Mouse (Mus musculus): ENCODE data around the gene Lmx1b. TPM values are rescaled to one million over a fixed set of nuclear protein-coding genes. Genes with fewer than 3 reads are reported as not detected.

The Lmx1b gene
- polyA plus RNA-seq, 1 experiment from 2014 or later: 8.6 TPM

DNA sequence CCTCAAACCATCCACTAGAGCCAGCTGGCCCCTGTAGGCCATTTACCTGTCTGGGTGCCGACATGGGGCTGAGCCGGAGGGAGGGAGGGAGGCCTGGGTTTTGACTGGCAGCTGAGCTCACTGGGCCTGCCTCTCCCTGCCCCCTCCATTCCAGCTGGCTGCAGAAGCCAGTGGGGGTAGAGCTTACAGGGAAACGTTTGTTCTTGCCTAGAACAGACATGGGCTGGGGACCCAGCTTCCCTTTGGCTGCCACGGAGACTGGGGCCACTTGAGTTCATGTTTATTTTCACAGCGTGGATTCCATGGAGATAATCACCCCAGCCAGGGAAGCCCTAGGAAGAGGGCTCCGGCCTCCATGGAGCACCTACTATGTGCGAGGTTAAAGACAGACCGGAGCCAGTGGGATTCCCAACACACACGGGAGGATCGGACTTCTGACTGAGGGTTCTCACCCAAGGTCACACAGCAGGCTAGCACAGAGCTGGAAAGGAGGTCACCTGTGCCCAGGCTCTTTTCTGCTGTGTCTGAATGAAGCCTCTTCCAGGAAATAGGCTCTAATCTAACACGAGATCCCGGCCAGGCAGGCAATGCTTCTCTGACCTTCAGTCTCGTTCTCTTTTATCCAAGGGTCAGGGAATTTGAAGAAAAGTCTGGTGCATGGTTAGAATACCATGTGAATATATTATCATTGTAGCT, 25.2 kb upstream of the Lmx1b start:
- no peak overlapping the region for H3K4me3 ChIP-seq (replicated peaks)
- H3K9ac ChIP-seq (replicated peaks): peak overlapping the region; percentile 0; the same call in 1 of the 2 replicates
- H3K27ac ChIP-seq: 0 out of 2 replicates have a peak overlapping the region, but pooled peaks have one; percentile 41
- peak; percentile 74; the same call in 1 of the 2 replicates for ATAC-seq (ENCODE audit: insufficient number of reproducible peaks, insufficient read depth, low FRiP score, low TSS enrichment, low read depth)
- peaks cover 5% of the 10 kb centered on the region; the same call in 1 of the 2 replicates for H3K27me3 ChIP-seq
- no peaks in the 10 kb centered on the region for H3K9me3 ChIP-seq
- peaks cover 30% of the 10 kb centered on the region for H3K4me1 ChIP-seq (replicated peaks)
- no peak overlapping the region for H3K4me2 ChIP-seq
- no peaks in the 10 kb centered on the region for H3K36me3 ChIP-seq
- WGBS: 32% methylated on average over 13 of the region's 13 CpGs

DNA sequence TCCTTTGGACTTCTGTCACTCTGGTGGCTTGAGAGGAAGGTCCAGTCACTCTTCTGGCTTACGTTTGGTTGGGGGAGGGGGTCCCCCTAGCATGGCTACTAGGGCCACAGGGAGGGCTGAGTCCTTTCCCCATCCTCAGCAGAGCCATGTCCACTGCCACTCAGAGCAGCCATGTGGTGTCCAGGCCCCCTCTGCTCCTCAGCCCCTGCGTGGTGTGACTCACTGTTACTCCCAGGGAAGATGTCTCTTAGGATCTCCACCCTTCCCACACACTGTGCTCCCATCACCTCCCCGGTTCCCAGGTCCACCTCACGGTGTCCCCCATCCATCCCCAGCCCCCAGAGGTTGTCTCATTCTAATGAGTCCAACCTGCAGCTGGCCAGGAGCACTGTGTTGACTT, 24.4 kb upstream of the Lmx1b start:
- no peak overlapping the region for H3K4me2 ChIP-seq
- H3K4me1 ChIP-seq (replicated peaks): peaks cover 30% of the 10 kb centered on the region
- peaks cover 5% of the 10 kb centered on the region; the same call in 1 of the 2 replicates for H3K27me3 ChIP-seq
- H3K27ac ChIP-seq: 0 out of 2 replicates have a peak overlapping the region, but pooled peaks have one; percentile 41
- WGBS: 69% methylated on average over 4 of the region's 4 CpGs
- no peak for ATAC-seq (ENCODE audit: insufficient number of reproducible peaks, insufficient read depth, low FRiP score, low TSS enrichment, low read depth)
- H3K36me3 ChIP-seq: no peaks in the 10 kb centered on the region
- no peak overlapping the region for H3K9ac ChIP-seq (replicated peaks)
- H3K4me3 ChIP-seq (replicated peaks): no peak overlapping the region
- no peaks in the 10 kb centered on the region for H3K9me3 ChIP-seq

DNA sequence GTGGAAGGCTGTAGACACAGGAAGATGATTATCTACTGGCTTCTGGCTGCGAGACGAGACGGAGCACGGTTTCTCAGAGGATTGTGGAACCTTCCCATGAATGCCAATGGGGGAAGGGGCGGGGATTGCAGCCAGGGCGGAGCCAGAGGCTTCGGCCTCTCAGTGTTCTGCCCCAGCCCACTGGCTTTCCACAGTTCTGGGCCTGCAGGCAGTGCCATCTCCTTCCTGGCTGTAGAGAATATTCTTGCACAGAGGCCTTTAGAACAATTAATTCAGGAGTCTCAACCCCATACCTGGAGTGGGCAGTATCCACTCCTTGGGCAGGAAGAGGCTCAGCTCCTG, 18.9 kb upstream of the Lmx1b start:
- Histone ChIP-seq H3K4me3 (replicated peaks) (peak overlapping the region; percentile 2; the same call in 1 of the 2 replicates), H3K27ac (no peak overlapping the region), H3K36me3 (no peaks in the 10 kb centered on the region), H3K9me3 (no peaks in the 10 kb centered on the region), H3K4me1 (replicated peaks) (peaks cover 12% of the 10 kb centered on the region), H3K27me3 (no peaks in the 10 kb centered on the region), H3K9ac (replicated peaks) (no peak overlapping the region), H3K4me2 (peak overlapping the region; percentile 44)
- WGBS: 0% methylated on average over 7 of the region's 7 CpGs
- ATAC-seq (ENCODE audit: insufficient number of reproducible peaks, insufficient read depth, low FRiP score, low TSS enrichment, low read depth): 0 out of 2 replicates have a peak, but pooled peaks have one; percentile 31

GRCm38 (mm10) chr2:33658602-33659287, 18.4 kb upstream of the Lmx1b start:
- H3K27ac ChIP-seq: no peak overlapping the region
- 46% methylated on average over 12 of the region's 12 CpGs for WGBS

DNA sequence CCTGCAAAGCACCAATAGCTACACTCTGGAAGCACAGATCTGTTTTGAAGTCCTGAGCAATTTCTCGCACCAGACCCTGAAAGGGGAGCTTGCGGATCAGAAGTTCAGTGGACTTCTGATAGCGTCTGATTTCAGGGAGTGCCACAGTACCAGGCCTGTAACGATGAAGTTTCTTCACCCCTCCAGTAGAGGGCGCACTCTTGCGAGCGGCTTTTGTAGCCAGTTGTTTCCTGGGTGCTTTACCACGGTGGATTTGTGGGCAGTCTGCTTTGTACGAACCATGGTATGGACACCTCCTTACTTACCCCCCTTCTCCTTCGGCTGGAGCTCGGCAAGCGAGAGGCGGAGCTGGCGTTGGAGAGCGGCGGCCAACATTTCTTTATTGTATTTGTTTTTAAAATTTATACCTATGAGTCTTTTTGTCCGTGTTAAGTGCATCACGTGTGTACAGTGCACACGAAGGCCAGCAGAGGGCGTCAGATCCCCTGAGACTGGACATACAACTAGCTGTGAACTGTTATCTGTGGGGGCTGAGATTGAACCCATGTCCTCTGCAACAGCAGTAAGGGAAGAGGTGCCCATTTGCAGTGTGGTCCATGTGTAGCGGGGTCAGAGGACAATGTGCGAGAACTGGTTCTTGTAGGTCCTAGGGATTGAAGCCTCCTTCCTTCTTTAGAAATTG, 12.3 kb upstream of the Lmx1b start:
- Histone ChIP-seq H3K27ac (no peak overlapping the region), H3K36me3 (no peaks in the 10 kb centered on the region), H3K27me3 (no peaks in the 10 kb centered on the region), H3K9me3 (no peaks in the 10 kb centered on the region), H3K4me3 (replicated peaks) (no peak overlapping the region), H3K9ac (replicated peaks) (no peak overlapping the region), H3K4me2 (no peak overlapping the region), H3K4me1 (replicated peaks) (peaks cover 30% of the 10 kb centered on the region)
- 80% methylated on average over 22 of the region's 22 CpGs for WGBS
- no peak for ATAC-seq (ENCODE audit: insufficient number of reproducible peaks, insufficient read depth, low FRiP score, low TSS enrichment, low read depth)

More at GRCm38 (mm10) chr2:33658602-33659287, 18.4 kb upstream of the Lmx1b start:
- Histone ChIP-seq H3K4me3 (replicated peaks) (peak overlapping the region; percentile 2; the same call in 1 of the 2 replicates), H3K36me3 (no peaks in the 10 kb centered on the region), H3K27me3 (no peaks in the 10 kb centered on the region), H3K4me1 (replicated peaks) (peaks cover 12% of the 10 kb centered on the region), H3K9ac (replicated peaks) (no peak overlapping the region), H3K9me3 (no peaks in the 10 kb centered on the region), H3K4me2 (peak overlapping the region; percentile 44)
- ATAC-seq (ENCODE audit: insufficient number of reproducible peaks, insufficient read depth, low FRiP score, low TSS enrichment, low read depth): no peak

DNA sequence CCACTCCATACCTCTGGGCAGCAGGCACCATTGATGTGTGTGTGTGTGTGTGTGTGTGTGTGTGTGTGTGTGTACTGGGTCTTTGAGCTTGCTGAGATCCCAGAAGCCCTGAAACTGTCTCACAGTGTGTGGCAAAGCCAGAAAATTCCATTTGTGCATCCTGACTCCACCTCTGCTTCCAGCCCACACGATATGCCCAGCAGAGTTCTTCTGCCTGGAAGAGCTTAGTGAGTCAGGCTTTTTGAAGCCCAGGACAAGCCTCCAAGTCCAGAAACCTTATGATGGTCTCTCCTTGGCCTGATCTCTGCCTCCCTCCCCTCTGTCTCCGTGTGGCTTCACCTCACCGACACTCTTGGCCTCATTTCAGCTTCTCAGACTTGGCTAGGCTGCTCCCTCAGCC, 9.1 kb upstream of the Lmx1b start:
- H3K9me3 ChIP-seq: no peaks in the 10 kb centered on the region
- H3K4me1 ChIP-seq (replicated peaks): peaks cover 56% of the 10 kb centered on the region
- H3K4me2 ChIP-seq: 0 out of 2 replicates have a peak overlapping the region, but pooled peaks have one; percentile 23
- H3K27me3 ChIP-seq: peaks cover 32% of the 10 kb centered on the region
- 0 out of 2 replicates have a peak, but pooled peaks have one; percentile 40 for ATAC-seq (ENCODE audit: insufficient number of reproducible peaks, insufficient read depth, low FRiP score, low TSS enrichment, low read depth)
- H3K36me3 ChIP-seq: peaks cover 11% of the 10 kb centered on the region; the same call in 1 of the 2 replicates
- WGBS: 29% methylated on average over 3 of the region's 3 CpGs
- no peak overlapping the region for H3K4me3 ChIP-seq (replicated peaks)
- H3K9ac ChIP-seq (replicated peaks): peak overlapping the region; percentile 27; the same call in 1 of the 2 replicates
- H3K27ac ChIP-seq: peak overlapping the region; percentile 82

GRCm38 (mm10) chr2:33648894-33649293, 8.6 kb upstream of the Lmx1b start:
- peak; percentile 72; the same call in 1 of the 2 replicates for ATAC-seq (ENCODE audit: insufficient number of reproducible peaks, insufficient read depth, low FRiP score, low TSS enrichment, low read depth)
- Histone ChIP-seq H3K36me3 (peaks cover 11% of the 10 kb centered on the region; the same call in 1 of the 2 replicates), H3K9ac (replicated peaks) (peak overlapping the region; percentile 27; the same call in 1 of the 2 replicates), H3K4me3 (replicated peaks) (no peak overlapping the region), H3K27ac (peak overlapping the region; percentile 82), H3K9me3 (no peaks in the 10 kb centered on the region), H3K27me3 (peaks cover 36% of the 10 kb centered on the region), H3K4me2 (0 out of 2 replicates have a peak overlapping the region, but pooled peaks have one; percentile 23), H3K4me1 (replicated peaks) (peaks cover 59% of the 10 kb centered on the region)
- 6% methylated on average over 4 of the region's 4 CpGs for WGBS

- 0% methylated on average over 3 of the region's 3 CpGs for WGBS
- Histone ChIP-seq H3K4me2 (peak overlapping the region; percentile 74), H3K4me3 (replicated peaks) (peak overlapping the region; percentile 72), H3K27ac (peak overlapping the region; percentile 93), H3K27me3 (peaks cover 62% of the 10 kb centered on the region), H3K4me1 (replicated peaks) (peaks cover 69% of the 10 kb centered on the region), H3K9ac (replicated peaks) (peak overlapping the region; percentile 99), H3K36me3 (peaks cover 11% of the 10 kb centered on the region; the same call in 1 of the 2 replicates), H3K9me3 (no peaks in the 10 kb centered on the region)
- ATAC-seq (ENCODE audit: insufficient number of reproducible peaks, insufficient read depth, low FRiP score, low TSS enrichment, low read depth): no peak
These were observed 5.9 kb upstream of the Lmx1b start for GRCm38 (mm10) chr2:33646283-33646550.

GRCm38 (mm10) chr2:33645538-33646282, 5.4 kb upstream of the Lmx1b start:
- Histone ChIP-seq H3K27ac (peak overlapping the region; percentile 93), H3K4me1 (replicated peaks) (peaks cover 69% of the 10 kb centered on the region), H3K27me3 (peaks cover 68% of the 10 kb centered on the region), H3K4me3 (replicated peaks) (peak overlapping the region; percentile 72), H3K4me2 (peak overlapping the region; percentile 74), H3K9ac (replicated peaks) (peak overlapping the region; percentile 99), H3K9me3 (no peaks in the 10 kb centered on the region), H3K36me3 (peaks cover 11% of the 10 kb centered on the region; the same call in 1 of the 2 replicates)
- ATAC-seq (ENCODE audit: insufficient number of reproducible peaks, insufficient read depth, low FRiP score, low TSS enrichment, low read depth): no peak
- 2% methylated on average over 15 of the region's 15 CpGs for WGBS
